12 mouse cellular contexts compared by ENCODE assay signal in the genomic region with DNA sequence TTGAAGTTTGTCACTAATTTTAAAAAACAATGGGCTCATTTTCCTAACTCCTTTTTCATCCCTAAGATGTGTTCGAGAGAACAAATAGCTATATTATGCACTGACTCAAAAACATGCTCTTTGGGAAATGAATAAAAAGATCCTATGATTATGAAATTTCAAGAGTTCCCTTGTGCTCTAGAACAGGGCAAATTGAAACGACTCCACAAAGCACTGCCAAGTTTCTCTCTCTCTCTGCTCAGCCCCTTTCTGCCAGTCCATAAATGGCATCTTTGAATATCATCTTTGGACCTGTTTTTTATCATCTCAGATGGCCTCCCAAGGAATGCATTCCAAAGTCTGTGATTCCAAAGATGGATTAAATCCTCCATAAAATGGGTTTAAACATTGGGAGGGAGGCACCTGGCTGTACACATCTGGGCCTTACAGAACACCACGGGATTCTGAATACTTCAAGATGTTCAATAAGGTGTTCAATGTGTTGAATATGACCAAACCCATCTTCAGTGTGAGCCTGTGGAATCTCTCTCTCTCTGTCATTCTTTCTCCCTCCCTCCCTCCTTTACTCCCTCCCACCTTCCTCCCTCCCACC.
DNase-seq lines count a peak whose midpoint lies in the region; ATAC-seq and TF ChIP-seq lines count a peak whose summit lies in the region.
"Had no signal": no experiment of that assay in that cellular context is flagged by ENCODE, and none has a peak within 500 bp of the region (broad histone marks: within the 10 kb centered on the region; RNA-seq: fewer than 3 reads in every experiment).

No protein-coding gene starts in this region.

- no peaks in the 10 kb centered on the region for H3K9me3 ChIP-seq in lung, embryonic 15.5 days
- H3K9me3 ChIP-seq in intestine, embryonic 16.5 days (ENCODE audit: control insufficient read depth, low read length): no peaks in the 10 kb centered on the region
- no peaks in the 10 kb centered on the region for H3K9me3 ChIP-seq in stomach, postnatal 0 days (ENCODE audit: control insufficient read depth, low read length)

- H3K4me2 ChIP-seq in lung, embryonic 15.5 days: peak overlapping the region; percentile 36; the same call in 1 of the 2 replicates
- 0 out of 2 replicates have a peak overlapping the region, but pooled peaks have one; percentile 22 for H3K4me2 ChIP-seq in intestine, embryonic 16.5 days (ENCODE audit: low read depth, low read length)
- H3K4me2 ChIP-seq in stomach, postnatal 0 days (replicated peaks; ENCODE audit: low read depth): peak overlapping the region; percentile 21; the same call in 1 of the 2 replicates

- H3K9ac ChIP-seq in lung, embryonic 15.5 days: no peak overlapping the region
- H3K9ac ChIP-seq in intestine, embryonic 16.5 days (ENCODE audit: low read depth, low read length): no peak overlapping the region
- H3K9ac ChIP-seq in stomach, postnatal 0 days (ENCODE audit: low read length): no peak overlapping the region
- H3K9ac ChIP-seq: liver, postnatal 0 days had no signal

- peak; percentile 66 for DNase-seq in heart, adult 11 months
- DNase-seq in heart, postnatal 10 days: no peak
- DNase-seq in lung, postnatal 10 days: no peak
- DNase-seq in stomach, postnatal 0 days (ENCODE audit: low spot score): no peak
- DNase-seq in left cerebral cortex, adult 18-20 months (ENCODE audit: low spot score in 2 of 2): no peak
- no peak for DNase-seq in left cerebral cortex, postnatal 10 days (ENCODE audit: extremely low spot score in 1 of 2, low spot score in 2 of 2)
- DNase-seq: B cell, adult 2 months; liver, postnatal 0 days; right cerebral cortex, postnatal 4 days had no signal

- ATAC-seq in lung, embryonic 15.5 days (ENCODE audit: borderline replicate concordance, extremely low read depth, low FRiP score, low TSS enrichment): no peak
- peak; percentile 63 for ATAC-seq in intestine, embryonic 16.5 days
- ATAC-seq in stomach, postnatal 0 days (ENCODE audit: low FRiP score, low TSS enrichment): no peak
- ATAC-seq: liver, postnatal 0 days had no signal

- no peaks in the 10 kb centered on the region for H3K36me3 ChIP-seq in lung, embryonic 15.5 days
- H3K36me3 ChIP-seq in intestine, embryonic 16.5 days (ENCODE audit: control insufficient read depth, insufficient read depth, low read length): no peaks in the 10 kb centered on the region
- H3K36me3 ChIP-seq in stomach, postnatal 0 days (ENCODE audit: control insufficient read depth, insufficient read depth, low read length): no peaks in the 10 kb centered on the region

- H3K4me3 ChIP-seq in lung, embryonic 15.5 days: no peak overlapping the region
- H3K4me3 ChIP-seq in intestine, embryonic 16.5 days (ENCODE audit: low read length): no peak overlapping the region
- H3K4me3 ChIP-seq in stomach, postnatal 0 days (ENCODE audit: low read depth, low read length): no peak overlapping the region
- H3K4me3 ChIP-seq: megakaryocyte, embryonic 14.5 days had no signal

- no peak for TF ChIP-seq EP300 in stomach, postnatal 0 days (optimal IDR thresholded peaks at IDR 0.05)

- H3K4me1 ChIP-seq in lung, embryonic 15.5 days: peaks cover 5% of the 10 kb centered on the region; the same call in 1 of the 2 replicates
- no peaks in the 10 kb centered on the region for H3K4me1 ChIP-seq in intestine, embryonic 16.5 days (ENCODE audit: control insufficient read depth, insufficient read depth, low read length)
- no peaks in the 10 kb centered on the region for H3K4me1 ChIP-seq in stomach, postnatal 0 days (replicated peaks; ENCODE audit: control insufficient read depth, insufficient read depth)
- H3K4me1 ChIP-seq: megakaryocyte, embryonic 14.5 days had no signal

- intact Hi-C loops in heart, postnatal 10 days (cut with DNase I): no loop called here
- intact Hi-C loops in left cerebral cortex, postnatal 10 days (cut with DNase I): loop anchor here (10.0 kb wide), 2 partner anchors 99 to 571 kb away; a partner anchor contains a TSS

- no peak overlapping the region for H3K27ac ChIP-seq in lung, embryonic 15.5 days
- H3K27ac ChIP-seq in intestine, embryonic 16.5 days (ENCODE audit: low read length): no peak overlapping the region
- no peak overlapping the region for H3K27ac ChIP-seq in stomach, postnatal 0 days (replicated peaks)

- H3K27me3 ChIP-seq in lung, embryonic 15.5 days: no peaks in the 10 kb centered on the region; the same call in 1 of the 2 replicates
- no peaks in the 10 kb centered on the region for H3K27me3 ChIP-seq in intestine, embryonic 16.5 days (replicated peaks; ENCODE audit: control insufficient read depth, insufficient read depth, low read length)
- no peaks in the 10 kb centered on the region for H3K27me3 ChIP-seq in stomach, postnatal 0 days (ENCODE audit: control insufficient read depth, insufficient read depth, low read length)
- H3K27me3 ChIP-seq: megakaryocyte, embryonic 14.5 days had no signal

- no peak for TF ChIP-seq CTCF in stomach, postnatal 0 days (IDR thresholded peaks at IDR 0.05; ENCODE audit: low read depth)

- 49% methylated on average over 3 of the region's 3 CpGs for whole genome bisulfite sequencing in lung, embryonic 15.5 days
- 43% methylated on average over 3 of the region's 3 CpGs for WGBS in intestine, embryonic 16.5 days
- WGBS in stomach, postnatal 0 days: 31% methylated on average over 3 of the region's 3 CpGs
